Mouse (Mus musculus) lung, adult 2 months (tissue): ENCODE data around the gene Tacc2.

Experiments used
- CTCF ChIP-seq: fragments of 200-500 bp; IDR thresholded peaks from 2 replicates; pipeline ENCODE4 v1.5.1; 2011; ENCODE audit warnings: mild to moderate bottlenecking, low read length, control low read depth; ENCODE audit not compliant: insufficient read depth
- POLR2A ChIP-seq: fragments of 200-500 bp; IDR thresholded peaks from 2 replicates; pipeline ENCODE4 v1.6.1; 2011; ENCODE audit warnings: low read depth, mild to moderate bottlenecking, control low read depth, low read length, borderline replicate concordance; ENCODE audit errors: extremely low read depth

- TF ChIP-seq CTCF (no peak), POLR2A (no peak)
Measured at GRCm38 (mm10) chr7:130698480-130698879, 121.2 kb downstream of the Tacc2 start.
